Mouse (Mus musculus) kidney, adult 2 months (tissue): Measurements from ENCODE around the gene Olfr1046.

ENCODE experiments used
- CTCF ChIP-seq: fragments of 200-500 bp; conservative IDR thresholded peaks from 2 replicates; pipeline ENCODE4 v1.5.1; 2011; ENCODE audit warnings: low read depth, mild to moderate bottlenecking, control low read depth, low read length, moderate library complexity, mixed read lengths; ENCODE audit not compliant: insufficient read depth, insufficient read length
- POLR2A ChIP-seq: fragments of 200-500 bp; IDR thresholded peaks from one replicate; pipeline ENCODE4 v1.6.1; 2011; ENCODE audit warnings: low read depth, low read length, control low read depth

- no peak for TF ChIP-seq POLR2A
- no peak for TF ChIP-seq CTCF
Observed at GRCm38 (mm10) chr2:86177720-86178119, 41.4 kb downstream of the Olfr1046 start, which contains the start of gene Olfr1044.
